Mouse (Mus musculus): ENCODE measurements around the gene Ppcs.

Gene Ppcs

DNA sequence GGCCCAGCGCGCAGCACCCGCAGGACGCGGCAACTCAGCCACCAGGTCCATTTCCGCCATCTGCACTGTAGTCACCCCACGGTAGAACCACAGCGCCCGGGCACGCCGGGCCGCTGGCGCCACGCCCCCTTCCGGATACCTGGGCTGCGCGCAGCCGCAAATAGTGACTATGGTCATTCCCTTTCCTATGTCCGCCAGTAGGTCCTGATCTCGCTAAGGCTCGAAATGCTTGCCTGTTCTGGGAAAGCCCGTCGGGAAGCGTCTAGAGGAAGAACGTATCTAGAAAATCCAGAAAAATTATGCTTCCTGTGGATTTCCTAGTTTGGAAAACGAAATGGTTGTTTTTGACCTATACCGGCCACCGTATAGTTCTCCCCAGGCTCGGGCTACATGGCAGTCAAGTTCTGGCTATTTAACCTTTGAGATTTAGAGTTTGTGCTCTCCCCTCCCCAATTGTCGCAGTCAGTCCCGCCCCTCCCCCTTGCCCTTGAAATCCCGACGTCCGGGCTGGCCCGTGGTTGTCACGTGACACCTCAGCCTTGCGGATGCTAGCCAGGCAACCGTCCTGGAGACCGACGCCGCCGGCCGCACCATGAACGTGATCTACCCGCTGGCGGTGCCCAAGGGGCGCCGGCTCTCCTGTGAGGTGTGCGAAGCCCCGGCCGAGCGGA, at the start of gene Ppcs, which contains the start of gene Zmynd12:
Ppcs (minus strand) TSS at position 127 of the 671 bp plus-strand sequence.
Zmynd12 (plus strand) TSS at position 521 of the 671 bp plus-strand sequence.
- DNase-seq (ENCODE audit: low read depth): peak; percentile 74

DNA sequence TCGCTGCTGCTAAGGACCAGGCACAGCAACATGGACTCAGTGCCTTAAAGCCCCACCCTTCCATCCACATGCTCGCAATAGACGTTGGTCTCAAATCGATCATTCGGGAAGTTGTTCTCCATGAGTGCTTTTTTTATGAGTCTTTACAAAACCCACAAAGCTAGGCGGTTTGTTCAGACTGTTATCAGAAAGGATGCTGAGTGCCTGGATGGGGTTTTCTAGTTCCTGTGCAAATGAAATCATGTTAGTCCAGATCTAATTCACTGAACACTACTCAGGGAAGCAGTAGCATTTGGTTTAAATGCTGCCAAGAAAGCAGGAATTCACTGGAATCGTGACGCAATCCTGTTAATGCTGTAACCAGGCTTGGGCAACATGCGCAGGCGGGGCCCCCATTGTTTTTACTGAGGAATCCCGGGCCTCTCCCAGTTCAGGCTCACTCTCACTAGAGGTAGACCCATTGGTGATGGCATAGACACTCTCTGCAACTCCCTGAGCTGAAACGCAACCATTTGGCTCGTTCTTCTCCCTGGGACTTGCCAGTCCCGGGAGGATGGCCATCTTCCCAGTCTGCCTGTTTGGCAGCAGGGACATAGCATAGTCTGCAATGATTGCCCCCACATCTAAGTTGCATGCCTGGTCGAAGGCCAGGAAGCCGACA, 45.6 kb upstream of the Ppcs start:
- no peak for DNase-seq (ENCODE audit: low read depth)

DNA sequence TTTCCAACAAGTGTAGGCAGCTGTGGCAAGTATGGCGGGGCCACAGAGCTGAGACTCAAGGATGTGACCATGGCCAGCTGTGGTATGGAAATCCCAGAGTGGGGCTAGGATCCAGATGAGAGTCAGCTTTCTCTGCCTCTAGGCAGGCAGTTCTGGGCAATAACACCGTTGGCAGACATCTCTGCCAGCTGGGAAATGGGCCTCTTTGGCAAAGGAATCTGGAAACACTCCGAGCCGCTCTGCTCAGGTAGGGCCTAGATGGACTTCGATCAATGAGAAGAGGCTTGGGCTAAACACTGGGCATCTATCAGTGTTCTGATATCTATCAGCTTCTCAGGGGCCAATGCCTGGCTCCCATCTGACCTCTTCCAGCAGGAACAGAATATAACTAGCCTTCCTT, 43.6 kb upstream of the Ppcs start:
- no peak for DNase-seq (ENCODE audit: low read depth)

DNA sequence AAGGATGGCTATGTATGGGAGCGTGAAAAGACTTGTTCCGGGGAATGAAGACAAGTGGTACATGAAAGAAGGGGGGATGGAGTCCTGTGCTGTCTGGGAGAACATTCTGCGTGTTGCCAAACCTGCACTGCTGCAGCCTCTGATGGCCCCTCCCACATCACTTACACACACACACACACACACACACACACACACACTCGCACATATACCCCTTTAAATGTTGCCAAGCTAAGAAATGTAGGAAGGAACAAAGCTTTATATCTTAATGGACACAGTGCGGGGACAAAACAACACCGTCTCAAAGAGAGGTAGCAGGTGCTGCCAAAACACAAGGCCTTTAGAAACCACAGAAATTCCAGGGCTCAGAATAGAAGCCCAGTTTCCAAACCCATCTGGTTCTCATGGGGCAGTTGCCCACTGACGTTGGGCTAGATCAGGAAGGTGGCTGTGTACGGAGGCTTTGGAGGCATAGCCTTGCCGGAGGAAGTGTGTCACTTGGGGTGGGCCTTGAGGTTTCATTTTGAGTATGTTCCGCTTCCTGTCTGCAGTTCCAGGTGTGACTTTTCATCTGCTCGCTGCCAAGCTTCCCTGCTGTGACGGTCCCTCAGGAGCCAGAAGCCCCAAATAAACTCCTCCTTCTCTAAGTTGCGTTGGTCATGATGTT, 41.7 kb upstream of the Ppcs start:
- peak; percentile 8 for DNase-seq (ENCODE audit: low read depth)

DNA sequence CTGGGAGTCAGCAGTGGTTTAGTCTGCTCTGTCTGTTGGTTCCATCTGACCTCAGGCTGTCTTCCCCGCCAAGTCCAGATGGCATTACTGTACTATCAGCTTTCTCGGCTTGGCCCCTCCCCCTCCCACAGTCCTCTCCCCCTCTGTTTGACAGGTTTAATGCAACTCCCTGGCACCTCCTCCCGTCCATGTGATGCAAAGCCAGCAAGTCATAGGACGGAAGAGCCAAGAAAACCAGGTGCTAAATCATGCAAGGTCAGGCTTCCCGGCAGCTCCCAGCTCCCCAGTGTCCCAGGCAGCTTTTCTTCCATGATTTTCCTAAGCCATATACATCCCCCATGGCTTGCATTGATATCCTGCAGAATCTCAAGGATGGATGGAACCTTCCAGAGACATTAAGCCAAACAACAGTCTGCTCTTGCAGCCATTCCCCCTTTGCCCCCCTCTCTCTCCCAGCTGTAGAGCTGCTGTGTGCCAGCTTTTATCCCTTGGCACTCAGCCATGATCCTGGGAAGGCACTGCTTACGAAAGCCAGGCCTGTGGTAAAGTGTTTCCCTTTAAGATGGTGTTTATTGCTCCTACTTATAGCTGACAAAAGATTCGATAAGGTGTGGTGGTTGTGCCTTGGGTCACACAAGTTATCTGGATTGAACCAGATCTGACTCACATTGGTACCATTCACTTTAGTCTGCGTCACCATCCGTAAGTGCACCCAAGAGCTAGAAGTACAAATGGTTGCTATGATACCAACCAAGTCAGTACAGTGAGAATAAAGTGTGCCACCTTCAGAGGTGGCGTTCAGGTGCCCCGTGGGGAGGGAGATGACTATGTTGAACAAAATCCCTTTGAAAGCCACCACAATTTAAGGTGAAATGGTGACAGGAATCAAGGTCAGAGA, 40.9 kb upstream of the Ppcs start:
- no peak for DNase-seq (ENCODE audit: low read depth)

DNA sequence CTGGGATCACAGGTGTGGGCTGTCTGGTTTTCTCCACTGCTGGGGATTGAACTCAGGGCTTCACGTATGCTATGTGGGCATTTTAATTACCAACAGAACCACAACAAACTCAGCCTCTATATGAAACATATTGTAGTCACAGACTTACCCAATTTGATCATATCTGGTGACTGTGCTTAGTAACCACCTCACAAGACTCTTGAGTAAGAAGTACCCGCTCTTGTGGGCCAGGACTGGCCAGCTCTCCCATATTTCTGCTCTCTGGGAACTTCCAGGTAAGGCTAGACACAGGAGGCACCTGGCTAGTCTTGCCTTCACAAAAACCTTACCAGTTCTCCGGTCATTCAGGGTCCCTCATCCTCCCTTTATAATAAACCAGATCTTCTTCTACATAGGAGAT, 40.2 kb upstream of the Ppcs start:
- no peak for DNase-seq (ENCODE audit: low read depth)

DNA sequence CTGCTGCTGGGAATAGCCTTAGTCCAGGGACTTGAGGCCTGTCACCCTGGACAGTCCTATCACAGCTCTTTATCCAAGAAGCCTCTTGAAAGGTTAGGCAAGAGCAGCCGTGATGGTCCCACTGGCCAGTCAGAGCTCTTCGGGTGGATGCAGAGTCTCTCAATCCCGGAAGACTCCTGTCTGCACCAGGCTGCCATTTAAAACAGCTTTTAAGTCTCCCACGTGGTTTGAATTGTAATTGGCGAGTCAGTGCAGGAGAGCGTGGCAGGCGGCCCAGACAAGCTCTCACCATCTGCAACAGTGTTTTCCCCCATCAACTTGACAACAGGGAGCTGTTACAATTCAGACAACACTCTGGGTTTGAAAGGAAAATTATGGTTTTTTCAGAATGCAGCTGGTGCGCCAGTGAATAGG, 38.5 kb upstream of the Ppcs start:
- no peak for DNase-seq (ENCODE audit: low read depth)

DNA sequence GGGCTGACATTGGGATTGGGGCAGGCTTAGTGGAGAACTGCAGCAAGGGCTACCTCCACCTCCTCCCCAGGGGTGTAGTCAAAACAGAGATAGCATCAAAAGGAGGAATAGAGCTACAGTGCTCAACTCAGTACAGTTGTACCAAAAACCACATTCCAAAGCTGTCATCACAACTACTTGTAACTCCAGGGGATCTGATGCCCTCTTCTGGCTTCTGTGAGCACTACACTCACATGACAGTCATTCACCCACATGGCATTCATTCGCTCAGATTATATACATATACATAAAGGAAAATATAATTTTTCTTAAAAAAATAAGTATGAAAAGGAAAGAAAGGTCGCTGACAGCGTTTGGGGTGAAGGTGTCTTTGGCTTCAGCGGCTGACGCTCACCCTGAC, 38.1 kb upstream of the Ppcs start:
- peak; percentile 18 for DNase-seq (ENCODE audit: low read depth)

DNA sequence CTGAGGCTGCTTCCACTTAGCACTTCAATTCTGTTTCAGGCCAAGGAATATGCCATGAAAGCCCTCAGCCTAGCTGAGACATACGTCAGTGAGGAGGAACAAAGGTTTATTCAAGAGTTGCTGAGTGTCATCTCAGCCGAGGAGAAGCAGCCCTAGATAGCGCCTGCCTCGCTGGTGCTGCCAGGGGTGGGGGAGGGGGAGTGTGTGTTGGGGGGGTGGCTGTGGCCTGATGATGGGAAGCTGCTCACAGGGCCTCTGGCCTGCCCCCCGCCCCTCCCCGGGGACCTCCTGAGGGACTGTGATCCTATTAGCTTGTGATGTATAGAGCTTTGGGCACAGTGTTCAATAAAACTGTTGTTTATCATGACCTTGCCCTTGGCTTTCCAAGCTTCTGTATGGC, 31.3 kb upstream of the Ppcs start:
- DNase-seq (ENCODE audit: low read depth): no peak

DNA sequence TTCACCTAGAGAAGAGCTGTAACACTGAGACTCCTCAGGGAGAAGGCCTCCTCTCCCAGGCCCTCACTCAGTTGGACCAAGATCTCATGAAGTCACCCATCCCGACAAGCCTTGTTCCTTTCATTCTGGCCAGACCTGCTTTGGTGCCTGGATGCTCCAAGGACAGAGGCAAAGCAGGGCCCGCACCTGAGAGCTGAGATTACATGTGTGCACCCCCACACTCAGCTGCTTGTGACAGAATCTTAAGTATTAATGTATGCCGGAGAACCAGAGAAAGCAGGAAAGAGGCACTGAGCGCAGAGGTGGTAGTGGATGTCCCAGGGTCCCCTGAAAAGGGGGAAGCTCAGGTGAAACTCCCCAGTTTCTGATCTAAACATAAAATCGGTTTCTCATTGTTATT, 30.9 kb upstream of the Ppcs start:
- no peak for DNase-seq (ENCODE audit: low read depth)

DNA sequence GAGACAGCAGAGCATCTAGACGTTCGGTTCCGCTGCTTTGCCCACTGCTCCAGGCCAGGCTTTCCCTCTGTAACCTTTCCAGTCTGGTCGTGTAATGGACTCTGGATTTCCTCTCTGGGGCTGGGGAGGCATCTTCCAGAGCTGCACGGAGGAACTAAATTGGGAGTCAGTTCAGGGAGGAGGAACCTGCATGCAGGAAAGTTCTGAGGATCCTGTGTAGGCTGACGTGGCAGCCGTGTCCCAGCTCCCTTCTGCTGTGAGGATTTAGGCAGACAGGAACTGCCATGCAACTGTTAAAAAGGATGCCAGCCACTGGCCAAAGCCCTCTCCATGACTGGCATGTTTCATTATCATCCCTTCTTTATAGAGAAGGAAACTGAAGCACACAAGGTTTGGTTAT, 28.2 kb upstream of the Ppcs start:
- DNase-seq (ENCODE audit: low read depth): no peak

DNA sequence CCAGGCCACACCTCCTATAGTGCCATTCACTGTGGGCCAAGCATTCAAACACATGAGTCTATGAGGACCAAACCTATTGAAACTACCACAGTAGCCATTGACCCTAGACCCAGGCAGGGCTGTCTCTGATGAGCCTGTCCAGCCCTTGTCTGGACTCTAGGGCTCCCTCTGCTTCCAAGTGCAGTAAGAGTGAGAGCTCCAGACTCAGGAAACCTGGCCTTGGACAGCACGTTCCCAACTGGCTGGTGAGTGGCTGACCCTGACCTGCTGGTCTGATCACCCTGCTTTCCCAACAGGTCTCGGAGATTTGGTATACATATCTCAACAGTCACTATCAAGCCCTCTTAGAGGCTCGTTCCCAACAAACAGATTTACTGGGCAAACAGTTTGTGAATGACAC, 25.6 kb upstream of the Ppcs start:
- no peak for DNase-seq (ENCODE audit: low read depth)

DNA sequence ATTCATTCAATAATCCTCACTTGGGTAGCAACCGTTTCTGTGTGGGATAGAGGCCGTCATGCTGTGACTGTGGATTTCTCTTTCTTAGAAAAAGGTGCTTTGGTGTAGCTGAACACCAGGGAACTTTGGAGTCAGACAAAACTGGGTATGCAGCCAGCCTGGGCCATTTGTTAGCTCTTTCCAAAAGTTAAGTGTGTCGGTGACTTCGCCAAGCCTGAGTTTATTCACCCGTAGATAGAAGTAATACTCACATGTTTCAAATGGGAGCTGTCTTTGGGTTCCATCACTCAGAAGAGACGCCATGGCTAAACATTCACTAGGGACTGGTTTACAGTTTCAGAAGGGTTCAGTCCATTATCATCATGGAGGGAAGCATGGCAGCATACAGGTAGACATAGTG, 25.0 kb upstream of the Ppcs start:
- no peak for DNase-seq (ENCODE audit: low read depth)

DNA sequence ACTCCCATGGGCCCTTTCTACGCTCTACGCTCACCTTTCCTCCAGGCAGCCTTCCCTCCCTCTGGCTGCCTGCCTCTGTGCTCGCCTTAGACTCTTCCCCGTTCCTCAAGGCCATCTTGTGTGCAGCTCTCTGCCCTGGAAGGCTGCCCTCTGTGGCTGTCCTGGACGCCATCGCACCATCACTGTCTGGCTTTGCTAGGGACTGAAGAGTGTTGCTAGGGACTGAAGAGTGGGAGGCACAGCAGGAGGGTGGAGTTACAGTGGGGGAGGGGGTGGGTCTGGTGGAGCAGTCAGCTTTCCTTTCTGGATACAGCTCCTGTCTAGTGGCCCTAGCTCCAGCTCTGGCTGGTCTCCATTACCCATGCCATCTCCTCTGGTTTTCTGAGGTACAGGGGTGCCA, 20.3 kb upstream of the Ppcs start:
- no peak for DNase-seq (ENCODE audit: low read depth)

DNA sequence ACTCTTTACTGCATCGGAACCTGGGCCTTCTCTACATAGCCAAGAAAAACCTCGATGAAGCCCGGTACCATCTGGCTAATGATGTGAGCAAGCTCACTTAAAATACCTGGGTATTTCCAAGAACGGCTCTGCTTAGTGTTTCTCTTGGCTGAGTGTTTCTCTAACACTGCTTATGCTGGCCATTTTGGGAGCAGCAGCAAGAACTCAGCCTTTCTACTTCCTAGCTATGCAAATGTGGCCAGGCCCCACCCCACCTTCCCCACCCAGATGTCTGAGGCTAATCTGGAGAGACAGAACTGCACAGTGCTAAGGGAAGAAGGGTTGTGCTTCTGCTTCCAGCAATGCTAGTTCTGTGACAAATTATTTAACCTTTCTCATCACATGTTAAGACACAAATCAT, 19.6 kb upstream of the Ppcs start:
- no peak for DNase-seq (ENCODE audit: low read depth)

DNA sequence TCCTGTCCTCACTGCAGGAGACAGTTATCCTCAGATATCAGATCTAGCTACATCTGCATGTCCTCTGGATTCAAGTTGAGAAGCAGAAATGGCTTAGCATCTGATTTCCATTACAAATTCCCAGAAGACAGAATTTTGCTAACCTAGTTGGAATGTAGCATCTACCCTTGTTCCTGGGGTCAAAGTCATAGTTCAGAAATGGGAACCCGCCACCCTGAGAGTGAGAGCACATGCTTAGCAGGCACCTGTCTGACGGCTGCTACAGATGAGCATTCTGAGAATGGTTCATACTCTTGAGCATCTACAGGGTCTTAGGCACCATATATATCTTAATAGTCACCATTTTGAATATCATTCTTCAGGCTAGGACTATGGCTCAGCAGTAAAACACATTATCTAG, 15.7 kb upstream of the Ppcs start:
- no peak for DNase-seq (ENCODE audit: low read depth)

DNA sequence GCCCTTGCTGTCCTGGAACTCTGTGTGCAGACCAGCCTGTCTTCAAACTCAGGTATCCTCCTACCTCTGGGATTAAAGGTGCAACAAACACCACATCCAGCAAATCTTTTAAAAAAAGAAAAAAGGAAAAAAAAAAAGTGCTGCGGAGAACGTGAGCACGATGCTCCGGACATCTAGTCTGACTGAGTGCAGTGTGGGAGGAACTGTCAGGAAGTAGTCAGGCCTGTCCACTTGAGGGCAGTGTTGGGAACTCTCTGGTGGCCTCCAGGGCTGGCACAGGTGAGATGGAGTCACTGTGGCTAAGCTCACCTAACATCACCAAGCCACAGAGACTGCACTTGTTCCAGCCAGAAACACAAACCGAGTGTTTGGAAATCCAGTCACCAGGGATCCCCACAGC, 8.5 kb upstream of the Ppcs start:
- DNase-seq (ENCODE audit: low read depth): no peak

DNA sequence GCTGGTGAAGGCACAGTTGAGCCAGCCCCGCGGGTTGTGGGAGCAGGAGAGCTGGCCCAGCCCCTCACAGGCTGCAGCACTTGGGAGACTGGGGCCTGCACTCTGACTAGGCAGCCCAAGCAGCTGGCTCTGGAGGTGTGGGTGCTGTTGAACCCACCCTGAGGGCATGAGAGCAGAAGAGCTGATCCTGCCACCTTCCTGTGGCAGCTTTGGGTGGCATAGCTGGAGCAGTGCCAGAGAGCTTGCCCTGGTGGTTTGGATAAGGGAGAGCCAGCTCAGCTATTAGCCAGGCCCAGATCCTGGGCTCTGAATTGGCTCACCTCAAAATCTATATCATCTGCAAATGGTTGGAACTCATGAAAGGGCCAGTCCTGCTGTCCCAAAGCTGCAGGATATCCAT, 5.5 kb upstream of the Ppcs start:
- no peak for DNase-seq (ENCODE audit: low read depth)

DNA sequence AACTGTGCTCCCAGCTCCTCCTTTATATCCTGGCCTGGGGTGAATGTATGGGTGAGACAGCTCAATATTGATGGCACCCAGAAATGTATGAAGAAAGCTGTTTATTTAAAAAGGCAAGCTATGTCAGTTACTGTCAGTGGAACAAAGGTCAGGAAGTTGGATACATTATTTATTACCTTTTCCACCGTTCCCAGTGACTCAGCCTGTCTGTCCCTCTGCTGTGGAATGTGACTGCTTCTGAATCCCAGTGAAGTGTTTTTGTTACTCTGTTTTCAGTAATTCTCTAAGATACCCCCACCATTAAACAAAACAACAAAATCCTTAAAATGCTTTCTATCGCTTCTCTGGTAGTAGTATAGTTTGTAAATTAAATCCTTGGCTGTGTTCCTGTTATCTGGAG, 3.4 kb upstream of the Ppcs start:
- DNase-seq (ENCODE audit: low read depth): no peak

DNA sequence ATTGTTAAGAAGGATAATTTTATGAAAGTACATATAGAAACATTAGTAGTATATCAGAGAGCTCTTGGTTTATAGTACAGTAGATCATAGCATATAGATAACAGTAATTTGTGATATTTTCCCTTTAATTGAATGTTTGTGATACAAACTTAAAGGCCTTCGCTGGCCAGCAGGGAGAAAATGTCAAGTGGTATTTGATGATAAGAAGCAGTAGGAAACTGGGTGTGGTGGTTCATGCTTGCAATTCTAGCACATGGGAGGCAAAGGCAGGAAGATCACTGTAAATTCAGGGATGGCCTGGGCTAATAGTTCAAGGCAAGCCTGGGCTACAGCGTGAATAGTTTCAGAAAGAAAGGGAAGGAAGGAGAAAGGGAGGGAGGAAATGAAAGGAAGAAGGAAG, 2.9 kb upstream of the Ppcs start:
- no peak for DNase-seq (ENCODE audit: low read depth)

DNA sequence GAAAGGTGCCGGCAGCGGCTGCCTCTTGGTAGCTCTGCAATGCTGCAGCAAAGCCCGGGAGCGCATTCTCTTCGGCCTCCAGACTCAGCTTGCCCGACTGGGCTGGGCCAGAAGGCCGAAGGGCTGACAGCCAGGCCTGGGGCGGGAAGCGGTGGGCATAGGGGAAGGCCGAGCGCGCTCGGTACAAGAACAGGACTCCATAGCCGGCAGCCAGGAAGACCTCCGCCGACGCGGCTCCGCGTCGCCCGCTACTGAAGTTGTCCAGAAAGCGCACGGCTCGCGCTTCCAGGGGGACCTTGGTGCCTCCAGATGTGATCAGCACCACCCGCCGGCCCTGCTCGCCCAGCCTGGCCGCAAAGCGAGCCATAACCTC, 313 bp downstream of the Ppcs start:
- no peak for DNase-seq (ENCODE audit: low read depth)

DNA sequence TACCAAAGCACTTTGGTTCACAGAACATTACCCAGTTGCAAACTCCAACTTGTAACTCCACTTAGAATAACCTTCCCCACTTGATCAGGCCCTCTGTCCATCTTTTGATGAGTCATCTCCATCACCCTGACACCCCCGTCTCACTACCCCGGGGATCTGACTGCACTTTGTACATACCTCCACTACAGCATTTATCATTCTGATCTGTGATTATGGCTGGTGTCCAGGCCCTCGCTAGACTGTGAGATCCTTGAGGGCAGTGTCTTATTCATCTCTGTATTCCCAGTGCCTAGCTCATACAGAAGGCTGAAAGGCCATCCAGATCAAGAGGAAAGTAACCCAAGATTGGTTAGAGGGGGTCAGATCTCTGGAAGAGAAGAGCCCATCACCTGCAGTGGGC, 1.0 kb downstream of the Ppcs start:
- DNase-seq (ENCODE audit: low read depth): no peak

DNA sequence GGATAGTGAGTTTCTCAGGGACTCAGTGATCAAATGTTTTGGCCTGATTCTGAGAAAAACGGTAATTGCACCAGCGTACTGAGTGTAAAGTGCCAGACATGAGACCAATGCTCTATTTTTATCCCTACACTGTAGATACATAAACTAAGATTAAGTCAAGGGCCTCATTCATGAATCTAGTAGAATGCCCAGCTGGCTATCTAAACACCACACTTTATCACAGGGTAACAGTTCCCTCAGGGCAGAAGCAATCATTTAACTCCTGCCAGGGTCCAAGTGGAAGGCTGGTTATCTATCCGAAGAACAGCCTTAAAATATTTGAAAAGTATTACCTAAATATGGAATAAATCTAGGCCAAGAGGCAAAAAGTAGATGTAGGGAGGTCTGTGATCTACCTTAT, 4.3 kb downstream of the Ppcs start:
- DNase-seq (ENCODE audit: low read depth): no peak
